Mouse (Mus musculus) liver, adult 2 months (tissue): ENCODE measurements around the gene Uqcc3.

Experiments used
- CTCF ChIP-seq: fragments of 200-500 bp; IDR thresholded peaks from 2 replicates; pipeline ENCODE4 v1.5.1; 2011; ENCODE audit warnings: low read depth, low read length, control low read depth
- POLR2A ChIP-seq: fragments of 200-500 bp; IDR thresholded peaks from 2 replicates; pipeline ENCODE4 v1.6.1; 2011; ENCODE audit warnings: low read length, control low read depth; ENCODE audit not compliant: insufficient read depth; ENCODE audit errors: extremely low read depth

- TF ChIP-seq CTCF (no peak), POLR2A (no peak)
Observed at GRCm38 (mm10) chr19:8903412-8903811, 22.7 kb upstream of the Uqcc3 start.
